Mouse (Mus musculus) spleen, adult 2 months (tissue): ENCODE measurements around the gene Ifnar1. TPM values are rescaled to one million over a fixed set of nuclear protein-coding genes. Genes with fewer than 3 reads are reported as not detected.

Source experiments
- DNase-seq, 2 experiments: peaks; one replicate each; pipeline versions ENCODE4 v3.0.0 to v3.0.0-alpha.2; 2012 to 2021; ENCODE audit warnings: low spot score in 2 of 2, low read depth in 1 of 2
- H3K27ac ChIP-seq: fragments of 200-500 bp; 2 replicates; pipeline ENCODE4 v1.5.1; 2012; ENCODE audit warnings: low read length, inconsistent platforms; ENCODE audit not compliant: insufficient read depth
- H3K27me3 ChIP-seq: fragments of 200-500 bp; 2 replicates; pipeline ENCODE4 v1.6.1; 2012; ENCODE audit warnings: mild to moderate bottlenecking, moderate library complexity, low read length, inconsistent platforms; ENCODE audit not compliant: control insufficient read depth, insufficient read depth
- H3K36me3 ChIP-seq: fragments of 200-500 bp; 2 replicates; pipeline ENCODE4 v1.6.1; 2012; ENCODE audit warnings: mild to moderate bottlenecking, low read length, inconsistent platforms; ENCODE audit not compliant: control insufficient read depth, insufficient read depth
- H3K4me1 ChIP-seq: fragments of 200-500 bp; 2 replicates; pipeline ENCODE4 v1.6.1; 2011; ENCODE audit warnings: inconsistent platforms; ENCODE audit not compliant: control insufficient read depth, insufficient read depth, insufficient read length
- H3K4me3 ChIP-seq: fragments of 200-500 bp; 2 replicates; pipeline ENCODE4 v1.5.1; 2011; ENCODE audit warnings: mild to moderate bottlenecking, inconsistent platforms; ENCODE audit not compliant: insufficient read depth, insufficient read length; ENCODE audit errors: extremely low read depth
- CTCF ChIP-seq: fragments of 200-500 bp; IDR thresholded peaks from 2 replicates; pipeline ENCODE4 v1.5.1; 2011; ENCODE audit warnings: mild to moderate bottlenecking, inconsistent platforms; ENCODE audit not compliant: insufficient read depth, insufficient read length, insufficient replicate concordance; ENCODE audit errors: extremely low read depth
- POLR2A ChIP-seq: fragments of 200-500 bp; IDR thresholded peaks from 2 replicates; pipeline ENCODE4 v1.6.1; 2011; ENCODE audit warnings: low read depth, low read length, inconsistent platforms
- WGBS: fragments of 180-500 bp; shearing (Covaris S2); methylation state at CpG from one replicate; pipeline ENCODE4 v1.1.7; 2018; 5-methylcytosine and 5-hydroxymethylcytosine counted together
- polyA plus RNA-seq: library from polyadenylated mRNA; depleted of rRNA; stranded (reverse); fragments of >200 nt; gene quantifications from 2 replicates; pipeline ENCODE4 v1.2.3, GENCODE M21; 2012

Ifnar1 gene
- polyA plus RNA-seq, 1 experiment = 22.3 TPM

DNA sequence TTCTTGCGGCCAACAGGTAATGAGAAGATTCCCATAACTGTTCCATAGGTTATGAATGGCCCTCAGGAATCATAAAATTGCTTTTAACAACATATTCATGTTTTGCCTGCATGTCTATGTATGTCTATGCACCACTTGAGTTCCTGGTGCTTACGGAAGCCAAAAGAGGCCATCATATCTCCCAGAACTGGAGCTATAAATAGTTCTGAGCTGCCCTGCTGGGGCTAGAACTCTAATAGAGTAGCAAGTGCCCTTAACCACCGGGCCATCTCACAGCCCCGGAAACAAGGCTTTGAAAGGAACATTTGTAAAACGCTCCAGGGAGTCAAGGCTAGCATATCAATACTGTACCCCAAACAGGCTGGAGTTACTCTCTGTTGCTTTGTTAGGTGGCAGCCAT is 63.5 kb downstream of the Ifnar1 start:
- Histone ChIP-seq H3K4me1 (peaks cover 31% of the 10 kb centered on the region), H3K27ac (peak overlapping the region; percentile 75), H3K36me3 (peaks cover 15% of the 10 kb centered on the region), H3K27me3 (no peaks in the 10 kb centered on the region), H3K4me3 (peak overlapping the region; percentile 48)
- TF ChIP-seq CTCF = no peak
- WGBS = 18% methylated on average over 5 of the region's 5 CpGs
- DNase-seq = no peak

DNA sequence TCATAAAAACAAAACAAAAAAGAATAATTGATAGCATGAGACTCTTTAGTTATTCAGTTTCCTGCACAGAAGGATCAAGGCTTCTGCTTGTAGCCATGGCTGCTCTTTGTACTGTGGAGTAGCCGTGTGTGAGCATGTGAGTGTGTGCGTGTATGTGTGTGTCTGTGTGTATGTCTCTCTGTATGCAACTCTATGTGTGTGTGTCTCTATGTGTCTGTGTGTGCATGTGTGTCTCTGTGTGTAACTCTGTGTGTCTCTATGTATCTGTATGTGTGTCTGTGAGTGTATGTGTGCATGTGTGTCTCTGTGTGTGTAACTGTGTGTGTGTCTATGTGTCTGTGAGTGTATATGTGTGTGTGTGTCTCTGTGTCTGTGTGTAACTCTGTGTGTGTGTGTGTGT is 64.0 kb downstream of the Ifnar1 start:
- H3K27ac ChIP-seq = peak overlapping the region; percentile 75

DNA sequence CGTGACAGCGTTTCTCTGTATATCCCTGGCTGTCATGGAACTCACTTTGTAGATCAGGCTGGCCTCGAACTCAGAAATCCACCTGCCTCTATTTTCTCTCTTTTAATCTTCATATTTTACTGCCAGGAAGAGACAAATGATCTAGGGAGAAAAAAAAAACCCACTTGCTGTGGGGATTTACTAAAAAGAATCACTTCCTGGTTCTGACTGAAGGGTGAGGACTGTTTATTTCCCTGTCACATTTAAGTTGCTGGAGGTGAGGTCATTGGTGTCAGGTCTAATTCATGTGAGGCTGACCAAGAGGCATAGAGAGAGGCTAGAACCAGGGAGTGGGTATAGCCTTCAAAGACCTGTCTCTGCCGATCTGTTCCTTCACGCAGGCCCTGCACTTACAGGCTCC is 64.6 kb downstream of the Ifnar1 start:
- peaks cover 34% of the 10 kb centered on the region for H3K4me1 ChIP-seq
- H3K27me3 ChIP-seq = no peaks in the 10 kb centered on the region
- no peak overlapping the region for H3K4me3 ChIP-seq
- 51% methylated on average over 5 of the region's 5 CpGs for WGBS
- DNase-seq = no peak
- H3K36me3 ChIP-seq = peaks cover 15% of the 10 kb centered on the region
- TF ChIP-seq POLR2A (no peak), CTCF (no peak)
- H3K27ac ChIP-seq = peak overlapping the region; percentile 75

More for the DNA sequence above, 64.0 kb downstream of the Ifnar1 start:
- Histone ChIP-seq H3K36me3 (peaks cover 15% of the 10 kb centered on the region), H3K27me3 (no peaks in the 10 kb centered on the region), H3K4me1 (peaks cover 34% of the 10 kb centered on the region), H3K4me3 (peak overlapping the region; percentile 48)
- WGBS = 34% methylated on average over 2 of the region's 2 CpGs
- no peak for DNase-seq
- TF ChIP-seq POLR2A = no peak
- TF ChIP-seq CTCF = no peak

DNA sequence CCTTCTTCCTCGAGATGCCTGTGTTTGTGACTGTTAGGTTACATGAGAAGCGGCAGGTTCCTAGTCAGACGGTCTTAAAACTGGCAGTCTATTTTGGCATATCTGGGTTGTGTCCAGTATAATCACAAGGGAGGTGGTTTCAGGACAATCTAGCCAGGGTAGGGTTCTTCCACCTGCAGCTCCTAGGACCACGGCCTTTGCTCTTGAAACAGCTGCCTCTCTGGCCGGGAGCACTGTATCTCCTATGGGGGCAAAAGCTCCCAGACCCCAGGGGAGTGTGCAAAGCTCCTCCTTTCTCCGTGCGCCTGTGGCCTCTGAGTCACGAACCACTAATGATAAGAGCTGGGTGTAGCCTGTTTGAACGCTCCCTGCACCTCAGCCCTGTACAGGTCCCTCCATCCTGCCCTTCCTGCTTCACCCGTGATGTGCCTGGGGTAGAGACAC is 66.1 kb downstream of the Ifnar1 start:
- Histone ChIP-seq H3K27ac (no peak overlapping the region), H3K4me1 (peaks cover 25% of the 10 kb centered on the region), H3K27me3 (no peaks in the 10 kb centered on the region), H3K36me3 (peaks cover 25% of the 10 kb centered on the region), H3K4me3 (no peak overlapping the region)
- DNase-seq = no peak
- TF ChIP-seq CTCF (no peak), POLR2A (no peak)
- WGBS = 61% methylated on average over 10 of the region's 10 CpGs

DNA sequence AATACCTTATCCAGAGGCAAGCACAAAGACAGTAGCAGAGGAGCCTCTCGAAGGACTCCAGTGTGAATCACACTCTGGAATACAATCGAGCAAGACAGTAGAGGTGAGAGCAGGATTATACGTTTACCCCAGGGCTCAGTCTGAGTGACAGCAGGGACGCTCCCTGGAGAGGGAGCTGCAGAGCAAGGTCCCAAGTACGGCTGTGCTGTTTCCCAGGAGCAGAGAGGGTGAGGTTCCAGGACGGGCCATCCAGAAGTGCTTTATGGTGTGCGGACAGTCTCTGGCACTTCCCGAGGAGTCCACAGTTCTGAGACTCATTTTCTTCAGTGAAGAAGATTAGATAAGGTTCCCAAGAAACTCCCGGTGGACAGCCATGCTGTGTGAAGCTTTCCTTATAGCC is 67.0 kb downstream of the Ifnar1 start:
- peaks cover 22% of the 10 kb centered on the region for H3K4me1 ChIP-seq
- TF ChIP-seq CTCF = no peak
- no peak for TF ChIP-seq POLR2A
- peaks cover 26% of the 10 kb centered on the region for H3K36me3 ChIP-seq
- WGBS = 89% methylated on average over 9 of the region's 9 CpGs
- H3K27me3 ChIP-seq = no peaks in the 10 kb centered on the region
- no peak overlapping the region for H3K27ac ChIP-seq
- DNase-seq = no peak
- no peak overlapping the region for H3K4me3 ChIP-seq

DNA sequence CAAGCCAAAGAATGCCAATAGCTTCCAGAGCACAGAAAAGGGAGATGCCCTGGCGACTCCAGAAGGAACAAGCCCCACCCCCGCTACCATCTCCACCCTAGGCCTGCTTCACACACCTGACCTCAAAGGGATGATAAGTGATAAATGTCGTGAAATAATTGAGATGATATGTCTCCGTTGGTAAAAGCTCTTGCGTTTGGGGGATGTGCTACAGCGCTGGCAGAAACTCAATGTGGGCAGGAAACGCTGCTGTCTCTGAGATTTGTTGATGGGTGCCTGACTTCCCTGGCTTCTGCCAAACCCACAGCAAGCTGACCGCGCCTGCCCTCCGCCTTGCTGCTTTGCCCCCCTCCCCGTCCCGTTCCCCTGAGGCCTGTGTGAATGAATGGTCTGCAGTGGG is 68.6 kb downstream of the Ifnar1 start:
- peaks cover 22% of the 10 kb centered on the region for H3K4me1 ChIP-seq
- peak overlapping the region; percentile 52 for H3K27ac ChIP-seq
- no peak overlapping the region for H3K4me3 ChIP-seq
- H3K27me3 ChIP-seq = no peaks in the 10 kb centered on the region
- H3K36me3 ChIP-seq = peaks cover 37% of the 10 kb centered on the region
- DNase-seq = peak in 1 of 2 experiments; percentile 28
- WGBS = 13% methylated on average over 12 of the region's 12 CpGs
- TF ChIP-seq POLR2A = no peak
- TF ChIP-seq CTCF = no peak

DNA sequence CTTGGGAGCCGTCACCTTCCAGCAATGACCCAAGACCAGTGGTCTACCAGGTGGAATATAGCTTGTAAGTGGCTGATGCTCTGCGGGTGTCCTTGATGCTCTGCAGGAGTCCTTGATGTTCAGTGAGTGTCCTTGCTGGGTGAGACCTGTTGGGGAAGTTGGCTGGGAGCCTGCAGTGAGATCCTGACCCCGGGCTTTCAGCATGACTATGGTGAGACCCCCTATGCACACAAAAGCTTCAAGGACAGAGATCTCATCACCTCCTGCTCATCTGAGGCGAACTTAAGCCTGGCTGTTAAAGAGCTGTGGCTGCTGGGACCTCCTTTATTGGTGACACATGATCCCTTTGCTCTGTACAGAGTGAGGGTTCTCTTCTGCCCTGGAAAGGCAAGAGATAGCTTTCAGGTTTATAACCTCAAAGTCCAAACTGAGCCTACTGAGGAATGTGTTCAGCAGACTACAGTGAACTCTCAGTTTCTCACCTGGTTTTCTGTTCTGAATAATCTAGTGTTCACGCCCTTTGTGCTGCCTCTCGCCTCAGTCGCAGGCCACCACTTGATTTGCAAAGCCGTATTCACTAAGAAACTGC is 70.1 kb downstream of the Ifnar1 start:
- no peak for DNase-seq
- peaks cover 43% of the 10 kb centered on the region for H3K36me3 ChIP-seq
- H3K4me3 ChIP-seq = no peak overlapping the region
- no peaks in the 10 kb centered on the region for H3K27me3 ChIP-seq
- no peak overlapping the region for H3K27ac ChIP-seq
- WGBS = 88% methylated on average over 8 of the region's 8 CpGs
- TF ChIP-seq CTCF (no peak), POLR2A (no peak)
- peaks cover 14% of the 10 kb centered on the region; the same call in 1 of the 2 replicates for H3K4me1 ChIP-seq
